Mouse (Mus musculus): ENCODE measurements around the gene Pdcd11. TPM values are rescaled to one million over a fixed set of nuclear protein-coding genes. Genes with fewer than 3 reads are reported as not detected.
A peak's percentile ranks its signal among the peaks of the same experiment; 100 is the strongest.

Pdcd11 gene
- total RNA-seq, 1 experiment from 2014 or later, result 15.6 TPM

DNA sequence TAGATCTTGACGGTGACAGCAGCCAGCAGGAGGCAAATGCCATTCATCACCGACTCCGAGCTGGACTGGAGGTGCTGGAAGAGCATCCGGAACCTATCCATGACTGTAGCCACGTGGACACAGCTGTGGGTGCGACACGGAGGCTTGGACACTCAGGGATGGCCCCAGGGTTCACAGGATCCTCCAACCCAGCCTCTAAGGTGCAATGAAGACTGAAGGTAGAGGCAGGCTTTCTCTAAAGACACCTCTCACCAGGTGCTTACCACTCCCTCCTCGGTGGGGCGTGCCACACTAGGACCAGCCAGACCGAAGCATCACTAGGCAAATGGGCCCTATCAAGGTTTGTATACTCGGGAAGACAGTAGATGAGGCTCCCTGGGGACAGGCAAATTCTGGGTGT, 67.1 kb downstream of the Pdcd11 start, which contains the start of gene Calhm3:
Gene Calhm3, minus strand, starts transcription at position 101 of the 400 bp plus-strand sequence.
- ATAC-seq (replicated peaks; ENCODE audit: insufficient number of reproducible peaks, low FRiP score, low TSS enrichment, poor library complexity, severe bottlenecking), result no peak

DNA sequence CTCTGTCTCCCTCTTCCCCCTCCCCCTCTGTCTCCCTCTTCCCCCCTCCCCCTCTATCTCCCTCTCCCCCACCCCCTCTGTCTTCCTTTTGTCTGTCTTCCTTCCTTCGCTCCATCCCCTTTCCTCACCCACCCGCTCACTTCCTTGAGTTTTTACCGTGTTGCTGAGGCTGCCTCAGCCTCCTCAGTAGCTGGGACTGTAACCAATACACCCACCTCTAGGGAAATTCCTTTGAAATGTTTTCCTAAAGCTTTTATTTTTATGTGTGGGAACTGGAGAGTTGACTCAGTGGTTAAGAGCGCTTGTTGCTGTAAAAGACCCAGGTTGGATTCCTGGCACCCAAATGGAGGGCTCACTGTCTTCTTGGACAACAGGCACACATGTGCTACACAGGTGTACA, 71.1 kb downstream of the Pdcd11 start:
- ATAC-seq (replicated peaks; ENCODE audit: insufficient number of reproducible peaks, low FRiP score, low TSS enrichment, poor library complexity, severe bottlenecking), result no peak

DNA sequence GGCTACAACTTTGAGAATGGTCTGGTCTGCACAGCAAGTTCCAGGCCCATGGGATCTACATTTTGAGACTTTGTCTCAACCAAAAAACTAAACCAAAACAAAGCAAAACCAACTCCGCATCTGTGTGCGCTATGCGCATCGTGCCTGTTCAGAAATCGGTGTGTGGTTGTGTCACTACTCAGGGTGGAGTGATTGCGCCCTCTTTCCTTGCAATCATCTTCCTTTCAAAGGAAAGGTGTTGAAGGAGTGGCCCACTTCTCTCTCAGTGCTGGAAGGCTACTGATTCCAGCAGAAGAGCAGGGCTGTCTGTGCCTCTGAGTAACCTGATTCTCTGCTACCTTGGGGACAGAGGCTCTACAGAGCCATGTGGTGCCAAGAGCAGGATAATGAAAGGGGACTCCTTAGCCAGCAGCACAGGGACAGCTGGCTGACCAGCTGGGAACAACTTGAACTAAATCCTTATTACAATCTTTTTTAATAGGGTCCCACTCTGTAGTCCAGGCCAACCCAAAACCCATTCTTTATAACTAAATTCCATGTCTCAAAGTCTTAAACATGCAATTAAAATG, 72.7 kb downstream of the Pdcd11 start:
- ATAC-seq (replicated peaks; ENCODE audit: insufficient number of reproducible peaks, low FRiP score, low TSS enrichment, poor library complexity, severe bottlenecking), result no peak

DNA sequence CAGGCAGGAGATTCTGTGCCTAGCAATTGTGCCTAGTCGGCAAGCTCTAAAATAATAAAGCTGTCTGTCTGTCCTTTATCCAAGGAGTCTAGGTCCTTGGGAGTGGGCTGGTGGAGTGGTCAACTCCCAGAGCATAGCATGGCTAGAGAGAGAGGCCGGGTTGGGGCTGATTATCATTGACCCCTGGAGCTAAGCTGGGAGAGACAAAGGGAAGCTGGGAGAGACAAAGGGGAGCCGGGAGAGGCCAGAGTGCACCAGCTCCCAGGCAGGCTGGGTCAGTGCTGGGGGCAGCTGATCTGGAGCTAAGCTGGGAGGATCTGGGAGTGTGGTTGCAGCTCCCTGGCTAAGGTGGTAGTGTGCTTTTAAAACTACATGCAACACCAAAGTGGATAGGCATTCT, 76.2 kb downstream of the Pdcd11 start:
- no peak for ATAC-seq (replicated peaks; ENCODE audit: insufficient number of reproducible peaks, low FRiP score, low TSS enrichment, poor library complexity, severe bottlenecking)

DNA sequence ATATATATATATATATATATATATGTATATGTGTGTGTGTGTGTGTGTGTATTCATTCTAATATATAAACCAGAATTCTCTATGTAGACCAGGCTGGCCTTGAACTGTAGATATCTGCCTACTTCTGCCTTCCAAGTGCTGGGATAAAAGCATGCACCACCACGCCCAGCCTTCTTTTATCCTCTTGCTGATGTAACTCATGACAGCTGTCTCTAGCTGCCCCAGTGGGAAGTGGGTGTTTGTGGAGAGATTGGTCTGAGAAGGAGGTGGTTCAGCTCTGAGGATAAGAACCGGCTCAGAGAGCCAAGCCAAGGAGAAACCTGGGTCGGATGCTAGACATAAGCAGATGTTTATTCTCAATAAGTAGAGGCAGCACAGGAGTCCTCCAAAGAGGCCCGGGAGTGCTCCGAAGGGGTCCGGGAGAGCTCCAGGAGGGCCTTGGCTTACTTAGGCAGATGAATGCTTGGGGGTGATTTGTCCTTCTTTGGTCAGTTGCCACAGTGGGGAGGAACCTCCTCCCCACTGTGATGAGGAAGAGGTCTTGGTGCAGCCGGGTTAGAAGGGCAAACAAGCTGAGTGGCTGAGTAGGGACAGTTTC, 77.1 kb downstream of the Pdcd11 start:
- ATAC-seq (replicated peaks; ENCODE audit: insufficient number of reproducible peaks, low FRiP score, low TSS enrichment, poor library complexity, severe bottlenecking), result 0 out of 2 replicates have a peak, but pooled peaks have one; percentile 6

DNA sequence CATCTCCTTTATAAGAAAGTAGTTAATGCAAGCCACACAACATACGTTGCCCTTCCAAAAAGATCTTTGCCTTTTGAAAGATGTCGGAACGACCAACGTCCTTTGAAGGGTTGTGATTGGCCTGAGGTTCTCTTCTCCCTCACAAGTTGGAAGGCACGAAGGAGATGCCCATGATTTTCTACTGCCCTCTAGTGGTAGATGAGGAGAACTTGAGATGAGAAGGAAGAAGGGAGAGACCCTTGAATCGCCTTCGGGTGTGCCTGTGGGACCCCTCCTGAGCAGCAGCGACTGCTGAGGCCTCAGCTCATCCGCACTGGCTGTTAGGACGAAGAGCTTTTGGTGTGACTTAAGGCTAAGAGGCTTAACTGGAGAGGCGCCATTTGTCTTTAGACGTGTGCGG, 77.7 kb downstream of the Pdcd11 start:
- ATAC-seq (replicated peaks; ENCODE audit: insufficient number of reproducible peaks, low FRiP score, low TSS enrichment, poor library complexity, severe bottlenecking), result peak; percentile 82

DNA sequence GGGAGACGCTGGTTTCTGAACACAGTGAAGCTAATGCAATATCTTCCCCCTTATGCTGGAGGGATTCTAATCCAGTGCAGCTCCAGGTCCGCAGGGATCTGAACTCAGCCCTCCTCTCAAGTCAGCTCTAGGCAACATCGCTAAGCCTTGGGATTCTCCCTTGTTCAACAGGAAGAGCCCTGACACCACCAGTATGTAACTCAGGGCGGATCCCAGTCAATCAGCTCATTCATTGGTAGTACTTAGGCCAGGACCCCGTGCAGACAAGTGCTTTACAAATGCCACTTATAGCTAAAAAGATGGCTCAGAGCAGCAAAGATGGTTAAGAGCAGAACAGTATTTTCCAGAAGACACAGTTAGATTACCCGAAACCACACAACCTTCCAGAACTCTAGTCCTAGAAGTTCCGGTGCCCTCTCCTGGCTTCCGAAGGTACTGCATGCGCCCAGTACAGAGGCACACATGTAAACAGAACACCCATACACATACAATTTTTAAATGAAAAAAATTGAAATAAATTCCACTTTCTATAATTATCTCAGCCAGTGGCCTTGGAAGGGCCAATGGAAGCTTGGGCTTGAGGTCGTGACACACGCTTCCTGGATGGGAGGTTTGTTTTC, 78.3 kb downstream of the Pdcd11 start:
- peak; percentile 78 for ATAC-seq (replicated peaks; ENCODE audit: insufficient number of reproducible peaks, low FRiP score, low TSS enrichment, poor library complexity, severe bottlenecking)

DNA sequence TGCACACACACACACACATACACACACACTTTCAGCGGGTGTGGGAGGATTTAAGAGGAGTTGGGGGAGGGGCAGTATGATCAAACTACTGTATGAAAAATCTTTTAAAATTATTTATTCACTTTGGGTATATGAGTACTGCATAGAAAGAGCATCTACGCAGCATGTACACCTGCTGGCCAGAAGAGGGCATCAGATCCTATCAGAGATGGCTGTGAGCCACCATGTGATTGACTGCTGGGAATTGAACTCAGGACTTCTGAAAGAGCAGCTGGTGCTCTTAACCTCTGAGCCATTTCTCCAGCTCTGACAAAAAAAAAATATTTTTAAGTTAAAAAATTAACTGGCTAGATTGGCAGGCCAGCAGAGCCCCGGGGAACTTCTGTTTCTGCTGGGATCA, 83.9 kb downstream of the Pdcd11 start:
- ATAC-seq (replicated peaks; ENCODE audit: insufficient number of reproducible peaks, low FRiP score, low TSS enrichment, poor library complexity, severe bottlenecking), result 0 out of 2 replicates have a peak, but pooled peaks have one; percentile 47

DNA sequence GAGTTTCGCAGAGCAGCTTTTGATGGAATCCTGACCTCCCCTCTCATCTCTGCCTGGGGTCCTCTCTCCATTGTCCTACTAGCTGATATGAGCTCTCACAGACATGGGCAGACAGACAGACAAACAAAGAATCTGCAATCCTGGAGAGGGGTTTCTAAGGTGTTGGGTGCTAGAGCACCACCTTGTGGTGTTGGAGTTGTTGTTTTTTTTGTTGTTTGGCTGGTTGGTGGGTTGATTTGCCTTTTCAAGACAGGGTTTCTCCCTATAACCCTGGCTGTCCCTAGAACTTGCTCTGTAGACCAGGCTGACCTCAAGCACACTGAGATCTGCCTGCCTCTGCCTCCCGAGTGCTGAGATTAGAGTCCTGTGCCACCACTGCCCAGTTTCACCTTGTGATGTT, 84.9 kb downstream of the Pdcd11 start:
- ATAC-seq (replicated peaks; ENCODE audit: insufficient number of reproducible peaks, low FRiP score, low TSS enrichment, poor library complexity, severe bottlenecking), result no peak

DNA sequence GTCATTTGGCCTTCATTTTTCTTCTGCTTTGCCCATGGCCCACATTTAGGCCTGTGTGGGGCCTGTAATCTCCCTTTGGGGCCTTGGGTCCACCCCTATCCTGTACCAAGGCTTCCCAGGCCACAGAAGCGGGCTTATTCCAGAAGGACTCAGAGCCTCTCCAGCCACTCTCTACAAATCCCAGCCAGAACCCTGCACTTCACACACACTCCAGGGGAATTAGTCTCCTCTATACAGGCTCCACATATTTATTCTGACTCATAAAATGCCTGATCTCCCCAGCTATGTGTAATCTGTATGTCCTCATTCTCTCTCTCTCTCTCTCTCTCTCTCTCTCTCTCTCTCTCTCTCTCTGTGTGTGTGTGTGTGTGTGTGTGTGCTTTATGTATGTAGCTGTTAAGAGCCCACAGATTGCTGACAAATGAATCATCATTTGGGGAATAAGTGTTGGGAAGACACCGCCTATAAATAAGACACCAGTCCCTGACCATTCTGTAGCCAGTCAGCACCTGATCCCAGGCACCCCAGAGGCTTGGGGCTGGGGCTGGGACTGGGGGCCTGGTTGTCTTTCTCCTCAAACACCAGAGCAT, 86.4 kb downstream of the Pdcd11 start:
- ATAC-seq (replicated peaks; ENCODE audit: insufficient number of reproducible peaks, low FRiP score, low TSS enrichment, poor library complexity, severe bottlenecking), result no peak

DNA sequence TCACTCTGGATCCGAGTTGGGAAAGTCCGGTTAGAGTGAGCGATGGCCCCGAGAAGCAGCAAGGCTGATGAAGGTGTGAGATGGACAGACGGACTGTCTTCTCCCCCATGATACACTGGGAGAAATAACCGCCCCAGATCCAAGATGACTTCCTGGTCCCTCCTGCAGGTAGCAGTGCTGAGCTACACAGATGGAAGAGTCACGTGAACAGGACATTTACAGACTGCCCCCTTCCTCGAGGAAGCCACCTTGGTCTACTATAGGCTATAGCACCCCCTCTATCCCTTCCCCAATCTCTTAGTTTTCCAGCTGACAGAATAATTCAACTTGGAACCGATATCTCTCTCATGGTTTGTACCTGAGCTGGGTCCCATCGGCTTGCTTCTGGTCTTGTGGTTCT, 87.4 kb downstream of the Pdcd11 start:
- ATAC-seq (replicated peaks; ENCODE audit: insufficient number of reproducible peaks, low FRiP score, low TSS enrichment, poor library complexity, severe bottlenecking), result 0 out of 2 replicates have a peak, but pooled peaks have one; percentile 6

DNA sequence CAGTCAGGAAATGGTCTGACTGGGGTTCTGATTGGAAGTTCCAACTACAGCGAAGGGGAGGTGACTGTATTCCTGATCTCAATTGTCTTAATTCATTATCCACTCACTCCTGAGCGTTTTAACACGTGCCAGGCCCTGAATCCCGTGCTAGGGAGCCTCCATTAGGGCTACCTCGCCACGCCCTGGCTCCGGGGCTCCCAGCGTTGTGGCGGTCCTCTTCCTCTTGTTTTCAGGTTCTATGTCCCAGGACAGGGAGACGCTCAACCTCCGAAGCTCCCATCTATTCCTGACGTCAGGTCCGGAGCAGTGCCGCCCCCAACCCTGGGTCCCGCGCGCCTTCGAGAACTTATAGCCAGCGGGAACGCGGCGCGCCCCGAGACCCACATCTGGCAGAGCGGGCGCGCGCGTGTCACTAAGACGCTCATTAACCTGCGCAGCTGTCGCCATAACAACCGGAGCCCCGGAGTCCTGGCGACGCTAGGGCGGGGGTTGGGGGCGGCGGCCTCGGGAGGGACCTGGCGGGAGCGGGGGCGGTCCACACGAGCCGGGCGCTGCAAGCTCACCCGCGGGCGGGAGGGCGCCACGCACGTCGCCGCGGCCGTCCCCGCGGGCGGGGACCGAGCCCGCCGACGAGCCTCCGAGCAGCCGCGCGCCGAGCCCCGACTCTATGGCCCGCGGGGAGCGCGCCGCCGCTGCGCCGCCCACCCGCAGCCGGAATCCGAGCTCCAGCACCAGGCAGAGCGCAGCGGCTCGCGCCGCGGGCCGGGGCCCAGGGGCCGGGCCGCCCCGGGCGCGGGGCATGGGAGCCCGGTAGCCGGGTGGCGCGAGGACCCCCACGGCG, 88.1 kb downstream of the Pdcd11 start, which contains the start of gene Neurl1a:
Gene Neurl1a, plus strand, starts transcription at position 390 of the 841 bp plus-strand sequence.
- ATAC-seq (replicated peaks; ENCODE audit: insufficient number of reproducible peaks, low FRiP score, low TSS enrichment, poor library complexity, severe bottlenecking), result no peak

DNA sequence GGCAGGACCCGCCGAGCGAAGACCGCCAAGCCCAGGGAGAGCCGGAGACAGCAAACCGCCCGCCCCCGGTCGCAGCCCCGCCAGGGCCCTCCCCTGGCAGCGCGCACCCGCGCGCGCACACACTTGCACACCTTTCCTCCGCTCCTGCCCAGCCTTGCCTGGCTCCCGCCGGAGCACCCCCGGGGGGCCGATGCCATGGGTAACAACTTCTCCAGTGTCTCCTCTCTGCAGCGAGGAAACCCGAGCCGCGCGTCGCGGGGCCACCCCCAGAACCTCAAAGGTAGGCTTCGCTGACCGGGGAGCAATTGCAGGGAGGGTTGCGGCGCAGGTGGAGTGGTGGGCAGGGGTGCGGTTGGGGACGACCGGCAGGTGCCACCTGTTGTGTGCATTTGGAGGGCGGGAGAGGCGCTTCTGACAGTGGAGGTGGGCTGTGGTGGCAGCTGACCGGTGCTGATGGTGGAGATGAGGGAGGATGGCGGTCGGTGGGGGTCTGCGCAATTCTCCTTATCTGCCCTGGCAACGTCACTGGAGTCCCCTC, 88.8 kb downstream of the Pdcd11 start:
- no peak for ATAC-seq (replicated peaks; ENCODE audit: insufficient number of reproducible peaks, low FRiP score, low TSS enrichment, poor library complexity, severe bottlenecking)

DNA sequence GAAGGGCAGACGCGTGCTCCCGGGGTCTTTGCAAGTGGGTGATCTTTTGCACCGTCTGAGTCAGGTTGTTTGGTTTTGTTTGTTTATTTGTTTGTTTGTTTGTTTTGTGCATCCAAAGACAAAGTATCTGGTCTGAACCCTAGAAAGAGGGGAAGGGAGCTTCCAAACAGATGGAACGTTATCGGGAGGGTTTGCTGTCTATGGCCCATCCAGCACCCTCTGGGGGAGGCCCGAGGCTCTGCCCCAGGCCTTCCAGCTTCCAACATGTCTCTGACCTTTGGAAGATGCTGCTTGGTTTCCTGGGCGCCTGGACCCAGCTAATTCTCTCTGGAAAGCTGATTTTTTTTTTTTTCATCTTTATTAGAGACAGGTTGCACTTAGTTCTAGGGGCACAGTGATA, 89.4 kb downstream of the Pdcd11 start:
- ATAC-seq (replicated peaks; ENCODE audit: insufficient number of reproducible peaks, low FRiP score, low TSS enrichment, poor library complexity, severe bottlenecking), result no peak

Other genes starting within 250 kb of the Pdcd11 start
- not detected in 3 replicates for gene Ina, start 76.1 kb upstream of the Pdcd11 start, total RNA-seq (2017)
- 45.4 to 63.8 TPM (median 58.6 TPM) in 3 replicates for gene Nt5c2, start 75.6 kb upstream of the Pdcd11 start, total RNA-seq (2017)
- gene Pcgf6, start 39.9 kb upstream of the Pdcd11 start, total RNA-seq (2017), result 0.95 to 5.7 TPM (median 1.7 TPM) in 3 replicates
- 15.5 to 23.5 TPM (median 20.1 TPM) in 3 replicates for gene Taf5, start 23.0 kb upstream of the Pdcd11 start, total RNA-seq (2017)
- 231 to 250 TPM (median 231 TPM) in 3 replicates for gene Usmg5, start 121 bp upstream of the Pdcd11 start, total RNA-seq (2017)
- gene Calhm2, start 47.5 kb downstream of the Pdcd11 start, total RNA-seq (2017), result 28.2 to 57.6 TPM (median 36.5 TPM) in 3 replicates
- gene Calhm1, start 53.5 kb downstream of the Pdcd11 start, total RNA-seq (2017), result not detected in 3 replicates
- not detected in 3 replicates for gene Calhm3, start 67.0 kb downstream of the Pdcd11 start, total RNA-seq (2017)
- gene Neurl1a, start 88.1 kb downstream of the Pdcd11 start, total RNA-seq (2017), result 0.10 TPM in 1 of 3 replicates, not detected in the others